Mouse (Mus musculus): Measurements from ENCODE around the gene Mgst3. TPM values are rescaled to one million over a fixed set of nuclear protein-coding genes. Genes with fewer than 3 reads are reported as not detected.
A peak's percentile ranks its signal among the peaks of the same experiment; 100 is the strongest.

Mgst3 gene
- total RNA-seq (2021) = 10 to 100 TPM; 25.3 to 27.2 TPM
- long read RNA-seq, experiment 1, transcript Mgst3-201 (6 exons, 1,097 nt) = major isoform, 31 of 32 reads
- long read RNA-seq, experiment 1, partial matches to known transcripts = 0 of 32 reads
- long read RNA-seq, experiment 1, other reads (novel, unspliced or antisense) = 1 of 32 reads
- long read RNA-seq, experiment 2, transcript Mgst3-201 (6 exons, 1,097 nt) = major isoform, 28 of 32 reads
- long read RNA-seq, experiment 2, partial matches to known transcripts = 1 of 32 reads
- long read RNA-seq, experiment 2, other reads (novel, unspliced or antisense) = 3 of 32 reads

DNA sequence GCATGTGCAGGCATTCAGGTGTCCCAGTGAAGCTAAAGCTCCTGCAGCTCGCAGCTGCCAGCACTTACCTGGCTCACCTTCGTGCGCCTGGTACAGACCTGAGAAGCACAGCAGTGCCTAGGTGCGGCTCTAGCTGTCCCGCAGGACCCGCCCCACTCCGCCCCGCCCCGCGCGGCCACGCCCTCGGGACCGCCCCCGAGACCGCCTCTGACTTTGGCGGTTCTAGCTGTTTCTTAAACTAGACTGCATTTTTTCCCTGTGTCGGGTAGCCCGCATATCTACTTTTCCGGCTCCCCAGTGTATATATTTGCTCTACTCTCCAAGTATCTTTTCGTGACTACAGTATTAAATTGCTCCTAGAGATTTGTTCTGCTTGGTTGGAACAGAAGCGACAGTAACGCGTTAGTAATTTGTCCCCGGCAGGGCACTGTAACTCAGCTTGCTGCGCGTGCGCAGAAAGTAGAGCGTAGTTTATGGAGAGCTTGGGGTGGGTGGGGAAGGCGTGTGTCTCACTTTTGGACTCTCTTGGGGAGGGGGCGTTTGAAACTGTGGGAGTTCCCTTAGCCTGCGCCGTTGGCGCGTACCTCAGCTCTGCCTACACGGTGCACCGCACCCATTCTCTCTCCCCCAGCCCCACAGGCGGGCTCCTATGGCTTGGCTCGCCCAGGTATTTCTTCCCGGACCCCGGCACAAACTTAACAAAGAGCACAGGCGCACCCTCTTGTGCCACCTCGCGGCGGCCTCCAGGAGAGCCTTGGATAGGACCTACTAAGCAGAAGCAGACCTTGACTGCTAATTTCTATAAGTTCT lies at the start of gene Mgst3:
Mgst3 (minus strand) TSS at position 159 of the 810 bp plus-strand sequence.
- peak; percentile 94 for DNase-seq

- DNase-seq = no peak
These were observed 44.7 kb upstream of the Mgst3 start for GRCm38 (mm10) chr1:167438231-167438885.

- DNase-seq = no peak
These were observed 43.5 kb upstream of the Mgst3 start for GRCm38 (mm10) chr1:167437091-167437490.

DNA sequence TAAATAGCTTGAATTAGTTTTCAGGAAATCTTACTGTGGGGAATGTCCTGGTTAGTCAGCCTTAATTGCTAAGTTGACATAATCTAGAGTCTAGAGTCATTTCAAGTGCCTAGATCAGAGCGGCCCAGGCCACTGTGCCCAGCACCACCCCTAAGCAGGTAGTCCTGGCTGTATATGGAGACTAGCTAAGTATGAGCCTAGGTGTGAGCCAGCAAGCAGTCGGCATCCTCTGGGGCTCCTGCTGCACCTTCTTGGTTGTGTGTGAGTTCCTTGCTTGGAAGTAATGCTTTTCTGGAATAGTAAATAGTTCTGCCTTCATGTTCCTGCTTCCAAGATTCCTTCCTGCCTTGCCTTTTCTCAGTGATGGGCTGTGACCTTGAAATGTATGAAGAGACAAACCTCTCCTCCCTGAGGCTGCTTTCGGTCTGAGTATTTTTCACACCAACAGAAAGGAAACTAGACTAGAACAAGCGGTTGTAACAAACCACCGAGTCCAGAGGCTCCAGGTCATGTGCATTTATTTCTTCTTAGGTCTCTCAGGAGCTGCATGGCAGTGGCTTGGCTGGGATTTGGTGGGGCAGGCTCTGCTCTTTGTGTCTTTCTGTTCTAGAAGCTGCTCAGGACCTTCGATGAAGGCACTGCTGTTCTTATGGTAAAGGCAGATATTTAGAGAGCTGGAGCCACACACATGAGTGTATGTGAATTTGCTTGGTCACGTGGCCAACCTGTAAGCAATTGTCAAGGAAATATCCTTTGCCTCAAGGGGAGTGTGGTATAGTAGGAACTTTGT lies 42.7 kb upstream of the Mgst3 start:
- DNase-seq = no peak

GRCm38 (mm10) chr1:167434931-167435330 lies 41.3 kb upstream of the Mgst3 start:
- no peak for DNase-seq

DNA sequence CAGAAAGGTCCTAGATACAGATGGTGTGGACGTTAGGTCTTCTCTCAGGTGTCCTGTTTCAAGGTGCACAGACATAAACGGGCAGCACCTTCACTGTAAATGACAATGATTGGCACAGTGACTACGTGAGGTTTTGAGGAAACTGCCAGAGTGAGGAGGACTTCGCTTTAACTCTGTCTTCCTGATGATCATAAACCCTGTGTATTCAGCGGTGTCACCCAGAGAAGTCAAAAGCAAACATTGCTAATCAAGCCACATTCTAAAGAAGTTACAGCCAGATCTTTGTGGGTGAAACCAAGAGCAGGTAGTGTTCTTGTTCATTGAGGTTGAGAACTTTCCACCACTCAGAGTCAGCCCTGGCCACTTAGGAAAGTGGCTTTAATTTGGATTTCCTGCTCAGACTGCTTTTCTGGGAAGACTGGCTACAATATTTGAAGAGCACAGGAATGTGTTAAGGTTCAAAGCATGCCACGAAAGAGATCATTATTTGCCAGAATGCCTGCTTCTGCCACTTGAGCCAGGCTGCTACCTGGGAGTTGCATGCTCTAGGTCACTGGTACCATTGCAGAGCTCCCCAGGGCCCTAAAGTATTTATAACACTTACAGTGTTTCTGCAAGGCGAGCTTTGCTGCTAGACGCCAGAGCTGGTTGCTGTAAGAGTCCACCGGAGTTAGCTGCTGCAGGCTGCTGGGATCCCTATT lies 37.5 kb upstream of the Mgst3 start:
- no peak for DNase-seq

DNA sequence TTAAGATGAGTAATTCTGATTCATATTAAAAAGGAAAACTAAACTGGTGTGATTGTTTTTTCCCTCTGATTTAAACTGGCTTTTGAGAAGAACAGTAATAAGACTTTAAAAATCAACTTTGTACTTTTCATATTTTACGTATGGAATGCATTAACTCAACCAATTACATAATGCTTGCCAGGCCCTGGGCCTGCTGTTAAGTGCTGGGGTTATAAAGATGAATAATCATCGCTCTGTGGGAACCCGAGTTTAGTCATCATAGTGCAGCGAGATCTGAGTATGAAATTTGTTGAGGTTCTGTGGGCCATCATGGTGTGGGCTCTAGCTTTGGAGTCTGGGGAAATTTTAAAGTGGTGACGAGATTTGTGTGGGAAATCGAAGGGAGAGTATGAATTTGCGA lies 33.0 kb upstream of the Mgst3 start:
- DNase-seq = no peak

DNA sequence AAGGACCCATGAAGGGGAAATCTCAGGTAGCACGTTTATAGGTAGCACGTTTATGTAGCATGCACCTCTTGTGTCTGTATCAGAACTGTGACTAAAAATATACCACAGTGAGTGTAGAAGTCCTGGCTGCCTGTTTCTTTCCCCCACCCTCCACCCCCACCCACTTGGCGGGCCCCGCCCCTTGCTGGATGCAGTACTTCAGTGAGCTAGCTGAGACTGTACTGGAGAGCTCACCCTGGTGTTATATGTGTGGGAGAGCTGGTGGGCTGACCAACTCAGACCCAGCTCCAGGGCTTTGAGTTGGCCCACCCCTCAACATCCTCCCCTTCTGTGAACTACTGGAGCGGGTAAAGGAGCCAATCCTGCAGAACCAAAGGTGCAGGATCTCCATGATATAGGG lies 31.9 kb upstream of the Mgst3 start:
- DNase-seq = no peak

- peak; percentile 39 for DNase-seq
These were observed 29.0 kb upstream of the Mgst3 start for GRCm38 (mm10) chr1:167422501-167423240.

DNA sequence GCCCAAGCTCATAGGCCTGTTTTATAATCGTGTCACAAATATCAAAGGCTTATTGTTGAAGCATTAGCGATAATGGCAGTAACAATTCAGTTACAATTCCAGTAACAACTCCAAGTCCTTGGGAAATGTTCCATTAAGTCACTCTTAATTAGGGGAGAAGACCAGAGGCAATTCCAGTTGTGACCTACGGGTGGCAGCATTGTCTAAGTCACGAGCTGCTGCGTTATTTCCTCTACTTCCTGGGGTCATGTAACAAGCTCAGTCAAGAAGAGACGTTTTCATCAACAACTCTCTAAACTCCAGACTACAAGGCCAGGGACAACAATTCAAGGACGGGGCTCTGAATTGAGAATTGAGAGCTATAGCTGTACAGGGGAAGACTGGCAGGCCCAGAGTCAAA lies 21.2 kb upstream of the Mgst3 start:
- DNase-seq = peak; percentile 78

DNA sequence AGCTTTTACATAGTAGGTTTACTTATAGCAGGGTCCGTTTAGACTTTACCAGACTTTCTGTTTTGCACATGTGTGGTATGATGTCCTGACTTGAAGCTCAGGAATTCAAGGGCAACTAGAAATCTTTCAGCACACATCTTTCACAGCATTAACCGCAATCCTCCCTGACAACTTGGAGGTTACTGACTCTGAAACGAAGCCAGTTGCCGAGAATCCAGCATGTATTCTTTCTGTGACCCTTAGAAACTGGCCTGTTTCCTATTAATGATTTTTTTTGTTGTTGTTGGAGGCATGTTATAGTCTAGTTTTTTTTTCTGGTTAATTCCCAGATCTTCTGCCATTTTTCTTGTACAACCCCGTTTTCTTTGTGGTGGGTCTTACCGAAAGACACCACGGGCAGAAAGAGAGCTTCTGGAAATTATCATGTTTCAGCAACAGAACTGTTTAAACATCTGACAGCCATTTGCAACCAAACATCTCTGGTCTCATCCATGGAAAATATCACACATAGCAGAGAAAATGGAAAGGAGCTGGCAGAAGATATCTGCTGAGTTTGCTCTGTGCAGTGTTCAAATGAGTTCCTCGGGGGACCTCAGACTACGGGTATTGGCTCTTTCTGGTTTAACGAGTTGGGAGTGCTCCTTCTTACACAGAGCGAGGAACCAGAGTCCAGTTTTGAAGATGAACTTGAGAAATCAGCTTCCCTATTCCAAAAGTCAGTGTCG lies 18.5 kb upstream of the Mgst3 start:
- DNase-seq = no peak

- DNase-seq = no peak
These were observed 16.0 kb upstream of the Mgst3 start for GRCm38 (mm10) chr1:167409601-167410000.

- DNase-seq = no peak
These were observed 11.6 kb upstream of the Mgst3 start for GRCm38 (mm10) chr1:167405237-167405636.

- no peak for DNase-seq
These were observed 360 bp downstream of the Mgst3 start for GRCm38 (mm10) chr1:167393281-167393680.

DNA sequence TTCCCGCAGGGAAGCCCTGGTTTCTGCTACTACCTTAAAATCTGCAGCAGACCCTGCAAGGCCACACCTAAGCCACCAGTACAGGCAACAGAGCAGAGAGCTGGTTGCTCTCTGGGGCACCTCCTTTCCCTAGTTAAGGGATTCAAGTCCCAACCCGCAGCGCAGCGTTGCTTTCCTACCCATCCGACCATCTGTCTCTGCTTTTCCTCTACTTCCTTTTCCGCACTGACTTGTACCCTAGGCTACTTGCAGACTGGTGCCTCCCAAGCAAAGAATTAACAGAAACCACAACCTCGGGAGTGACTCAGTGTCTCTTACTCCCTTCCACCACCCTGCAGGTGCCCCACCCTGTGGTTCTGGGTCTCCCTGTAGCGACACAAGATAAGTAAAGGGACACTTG lies 954 bp downstream of the Mgst3 start:
- no peak for DNase-seq

DNA sequence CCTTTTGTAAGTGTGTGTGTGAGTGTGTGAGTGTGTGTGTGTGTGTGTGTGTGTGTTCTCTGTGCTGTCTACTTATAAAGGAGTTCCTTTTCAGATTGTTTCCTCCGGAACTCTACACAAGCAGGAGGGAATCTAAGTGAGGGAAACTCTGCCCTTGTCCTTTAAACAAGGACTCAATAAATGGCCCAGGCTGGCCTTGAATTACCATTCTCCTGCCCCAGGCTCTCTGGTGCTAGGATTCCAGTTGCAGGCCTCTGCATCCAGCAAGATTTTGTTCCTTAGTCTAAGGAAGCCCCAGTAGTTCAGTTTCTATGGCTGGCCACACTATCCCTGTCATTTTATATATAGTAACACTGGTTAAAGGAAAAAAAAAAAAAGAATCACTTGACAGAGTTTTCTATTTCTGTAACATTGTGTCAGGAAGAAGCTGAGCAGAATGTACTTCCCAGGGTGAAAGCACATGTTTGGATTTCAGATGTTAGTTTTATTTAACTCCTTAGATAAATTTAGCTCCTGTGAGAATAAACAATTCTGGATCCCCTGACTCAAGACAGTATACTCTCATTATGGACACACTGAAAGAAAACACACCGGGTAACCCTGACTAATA lies 1.5 kb downstream of the Mgst3 start:
- DNase-seq = no peak

DNA sequence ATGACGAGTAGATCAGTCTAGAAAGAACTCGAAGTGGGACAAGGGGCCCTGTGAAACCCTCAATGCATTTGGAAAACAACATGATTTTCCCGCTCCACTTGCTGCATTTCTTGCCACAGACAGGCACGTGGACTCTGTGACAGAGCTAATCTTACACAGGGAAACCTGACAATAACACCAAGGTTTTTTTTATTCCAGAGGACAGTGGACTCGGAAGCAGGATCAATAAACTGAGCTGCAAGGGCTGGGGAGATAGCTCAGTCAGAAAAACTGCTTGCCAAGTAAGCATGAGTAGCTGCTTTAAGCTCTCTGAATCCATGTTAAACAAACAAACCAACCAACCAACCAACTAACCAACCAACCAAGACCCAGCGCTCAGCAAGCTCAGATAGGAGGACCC lies 2.4 kb downstream of the Mgst3 start:
- DNase-seq = no peak

- no peak for DNase-seq
These were observed 3.3 kb downstream of the Mgst3 start for GRCm38 (mm10) chr1:167390381-167390780.

DNA sequence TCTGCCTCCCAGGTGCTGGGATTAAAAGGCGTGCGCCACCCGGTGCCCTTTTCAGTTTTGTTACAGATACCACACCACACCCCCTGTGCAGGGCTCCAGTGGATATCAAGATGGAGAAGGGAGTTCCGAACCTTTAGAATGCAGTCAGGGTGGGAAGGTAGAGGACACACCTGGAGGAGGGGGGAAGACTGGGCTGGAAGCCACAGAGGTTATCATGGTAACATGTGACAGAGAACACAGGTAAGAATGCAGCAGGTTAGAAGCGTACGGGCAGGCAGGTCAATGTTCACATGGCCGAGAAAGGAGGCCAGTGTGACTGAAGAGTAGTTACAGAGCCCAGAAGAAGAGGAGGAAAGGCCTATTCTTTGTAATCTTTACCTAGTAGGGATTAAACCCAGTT lies 4.1 kb downstream of the Mgst3 start:
- no peak for DNase-seq

DNA sequence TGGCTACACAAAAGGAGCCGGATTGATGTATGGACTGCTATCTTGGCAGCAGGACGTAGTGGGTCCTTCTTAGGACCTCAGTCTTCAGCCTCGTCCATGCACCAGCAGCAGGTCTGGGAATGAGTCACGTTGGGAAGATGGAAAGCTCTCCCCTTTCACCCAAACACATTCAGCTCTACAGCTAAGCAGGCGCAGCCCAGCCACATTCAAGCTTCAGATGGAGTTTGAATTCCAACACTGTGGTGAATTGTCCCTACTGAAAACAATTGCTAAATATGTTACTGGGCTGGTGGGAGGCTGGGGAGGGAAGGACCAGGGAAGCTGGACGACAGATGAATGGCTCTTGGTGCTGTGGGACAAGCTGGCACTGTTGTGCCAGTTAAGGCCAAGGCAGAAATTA lies 5.1 kb downstream of the Mgst3 start:
- DNase-seq = no peak
